Mouse (Mus musculus) T-cell, adult 66 days (primary cell): ENCODE measurements around the gene Tas2r108. TPM values are rescaled to one million over a fixed set of nuclear protein-coding genes. Genes with fewer than 3 reads are reported as not detected.

Experiments
- total RNA-seq, 2 experiments: library from RNA; stranded (reverse); gene quantifications; 3 replicates in 1 of 2; 4 replicates in 1 of 2; pipeline ENCODE4 v1.2.4; 2023

Gene Tas2r108
- total RNA-seq = not detected

DNA sequence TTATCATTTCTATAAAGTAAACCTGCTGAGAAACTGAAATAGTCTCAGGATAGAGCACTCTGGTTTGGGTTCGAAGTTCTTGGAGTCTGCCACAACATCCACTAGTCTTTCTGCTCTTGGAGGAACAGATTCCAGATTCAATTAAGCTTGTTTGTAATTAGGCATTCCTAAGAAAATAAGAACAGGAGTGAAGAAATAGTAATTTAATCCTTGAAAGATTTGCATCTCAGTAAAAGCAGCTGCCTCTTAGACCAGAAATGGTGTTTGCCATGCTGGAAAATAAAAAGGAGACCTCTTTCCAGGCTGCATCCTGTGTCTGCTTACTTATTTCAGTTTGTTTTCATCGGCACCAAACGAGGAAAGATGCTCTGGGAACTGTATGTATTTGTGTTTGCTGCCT is at the start of gene Tas2r108:
TSS of gene Tas2r108 (plus strand) at position 301 of the 400 bp plus-strand sequence.

DNA sequence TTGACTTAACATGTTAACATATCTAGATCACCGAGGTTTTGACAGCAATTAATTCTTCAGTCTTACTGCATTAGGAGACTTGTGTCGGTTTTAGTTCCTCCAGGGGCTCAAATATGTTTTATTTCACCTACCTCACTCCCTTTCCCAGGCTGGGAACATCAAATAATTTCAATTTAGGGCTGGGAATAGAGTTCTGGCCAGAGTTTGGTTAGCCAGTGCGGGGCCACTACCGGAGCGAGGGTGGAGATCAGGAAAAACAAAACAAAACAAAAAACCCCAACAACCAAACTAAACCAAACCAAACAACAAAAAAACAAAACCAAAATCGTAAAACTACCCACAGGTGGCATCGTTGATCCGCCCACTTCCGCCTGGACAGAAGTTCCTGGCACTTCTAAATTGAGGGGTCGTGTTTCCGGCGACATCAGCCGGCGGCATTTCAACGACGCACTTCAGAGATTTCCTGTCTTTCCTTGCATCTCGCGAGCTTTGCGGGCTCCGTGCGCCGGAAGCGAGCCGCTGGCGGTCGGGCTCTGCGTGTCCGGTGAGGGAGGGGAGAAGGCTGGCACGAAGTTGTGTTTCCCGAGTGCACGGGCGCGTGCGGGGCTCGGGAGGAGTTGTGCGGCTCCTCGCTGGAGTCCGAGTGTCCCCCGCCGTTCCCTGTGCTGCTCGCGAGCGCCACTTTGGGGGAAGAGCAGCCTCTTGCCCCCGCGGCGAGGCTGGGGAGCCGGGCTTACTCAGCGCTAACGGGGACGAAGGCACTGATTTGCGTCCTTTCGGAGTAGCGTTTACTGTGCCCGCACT is 22.2 kb upstream of the Tas2r108 start, which contains the start of gene Ssbp1:
TSS of gene Ssbp1 (plus strand) at position 437 of the 804 bp plus-strand sequence.

DNA sequence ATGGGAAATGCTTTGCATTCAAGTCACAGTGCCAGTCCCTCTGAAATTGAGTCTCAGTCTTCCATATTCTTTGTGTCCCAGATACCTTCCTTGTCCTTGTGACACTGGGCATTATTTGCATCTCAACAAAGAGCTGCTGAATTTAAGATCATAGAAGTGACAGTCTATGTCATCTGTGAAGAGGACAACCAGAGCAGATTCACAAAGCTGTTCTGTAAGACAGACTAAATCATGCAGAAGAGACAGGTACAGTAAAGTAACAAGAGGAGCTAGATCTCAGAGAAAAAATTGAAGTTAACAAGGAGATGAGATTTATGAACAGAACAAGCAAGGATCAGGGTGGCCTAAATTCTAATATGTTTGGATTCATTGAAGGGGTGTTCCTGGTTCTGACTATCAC is 2.4 kb upstream of the Tas2r108 start, which contains the start of gene Tas2r137:
TSS of gene Tas2r137 (plus strand) at position 301 of the 400 bp plus-strand sequence.

DNA sequence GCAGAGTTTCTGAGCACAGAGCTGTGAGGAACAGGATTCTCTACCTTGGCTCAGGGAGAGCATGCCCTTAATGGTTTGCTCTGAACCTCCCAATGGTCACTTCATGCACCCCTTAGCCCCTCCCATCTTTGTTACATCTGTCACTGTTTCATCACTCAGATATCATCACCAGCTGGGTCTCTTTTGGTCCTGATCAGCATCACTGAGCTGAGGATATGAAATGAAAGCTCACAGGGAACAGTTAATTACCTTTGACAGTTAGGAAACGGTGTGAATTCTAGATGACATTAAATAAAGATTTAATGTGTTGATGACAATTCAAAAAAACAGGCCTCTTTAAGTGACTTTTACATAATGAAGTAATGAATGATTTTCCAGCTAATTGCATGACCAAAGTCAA is 26.1 kb downstream of the Tas2r108 start, which contains the start of gene Prss37:
TSS of gene Prss37 (minus strand) at position 101 of the 400 bp plus-strand sequence.

Other genes with a start within 250 kb of the Tas2r108 start
- 10 to 100 TPM; 50.2 to 50.8 TPM for gene Agk, start 168.4 kb upstream of the Tas2r108 start, total RNA-seq
- gene E330009J07Rik, start 57.4 kb upstream of the Tas2r108 start, total RNA-seq = 10 to 100 TPM; 20.5 to 21.9 TPM
- gene Wee2, start 54.4 kb upstream of the Tas2r108 start, total RNA-seq = not detected
- 10 to 100 TPM; 63.7 to 65.6 TPM for gene Ssbp1, start 22.2 kb upstream of the Tas2r108 start, total RNA-seq
- gene Tas2r137, start 2.3 kb upstream of the Tas2r108 start, total RNA-seq = under 1 TPM in 1 of 2 experiments, not detected in 1; 0.53 TPM
- gene Prss37, start 26.0 kb downstream of the Tas2r108 start, total RNA-seq = not detected
- not detected for gene Olfr461, start 61.5 kb downstream of the Tas2r108 start, total RNA-seq
- gene Olfr460, start 76.0 kb downstream of the Tas2r108 start, total RNA-seq = not detected
- gene Clec5a, start 92.3 kb downstream of the Tas2r108 start, total RNA-seq = not detected
- not detected for gene Tas2r138, start 119.8 kb downstream of the Tas2r108 start, total RNA-seq
- not detected for gene Mgam, start 135.3 kb downstream of the Tas2r108 start, total RNA-seq